Mouse (Mus musculus) gastrocnemius, postnatal 4 days (tissue): Measurements from ENCODE around the gene Tlx2. TPM values are rescaled to one million over a fixed set of nuclear protein-coding genes. Genes with fewer than 3 reads are reported as not detected.
A peak's percentile ranks its signal among the peaks of the same experiment; 100 is the strongest.

Experiments
- DNase-seq, 2 experiments: peaks; one replicate each; pipeline ENCODE4 v3.0.0; 2021 to 2022; ENCODE audit warnings: low spot score in 2 of 2, mixed read lengths in 2 of 2
- total RNA-seq, 2 experiments: library from RNA; stranded (reverse); gene quantifications; 2 replicates each; pipeline ENCODE4 v1.2.3; 2021

Gene Tlx2
- total RNA-seq, 2 experiments from 2014 or later, result not detected

DNA sequence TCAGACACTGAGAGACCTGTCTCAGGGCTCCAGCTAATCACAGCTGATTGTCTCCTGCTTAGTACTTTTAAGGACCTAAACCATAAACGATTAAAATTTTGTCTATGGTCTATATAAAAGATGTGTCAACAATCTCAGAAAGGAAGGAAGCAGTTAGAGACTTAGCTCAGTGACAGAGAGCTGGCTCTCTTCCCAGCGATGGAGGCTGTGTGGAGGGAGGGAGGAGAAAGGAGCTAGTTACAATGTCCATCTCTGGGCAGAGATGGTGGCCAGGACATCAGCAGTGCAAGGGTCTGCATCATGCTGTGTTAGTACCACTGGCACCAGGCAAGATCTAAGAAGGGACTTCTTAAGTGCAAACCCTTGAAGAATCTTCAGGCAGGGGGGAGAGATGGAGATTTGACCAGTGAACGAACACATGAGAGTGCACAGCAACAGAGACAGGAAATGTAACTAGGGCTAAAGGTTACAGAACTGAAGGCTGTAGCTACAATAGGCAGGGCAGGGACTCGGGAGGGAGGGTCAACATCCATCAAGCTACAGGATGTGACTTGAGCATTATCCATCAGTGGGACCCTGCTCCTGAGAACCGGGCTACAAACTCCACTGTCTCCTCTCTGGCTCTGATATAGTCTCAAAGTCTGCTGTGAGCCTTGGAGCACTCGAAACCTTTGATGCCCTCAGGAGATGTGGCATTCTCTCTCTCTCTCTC is 22.5 kb upstream of the Tlx2 start:
- DNase-seq, result no peak

GRCm38 (mm10) chr6:83087926-83088260 is 17.8 kb upstream of the Tlx2 start:
- no peak for DNase-seq

GRCm38 (mm10) chr6:83087205-83087925 is 17.3 kb upstream of the Tlx2 start:
- DNase-seq, result peak in 1 of 2 experiments; percentile 25

DNA sequence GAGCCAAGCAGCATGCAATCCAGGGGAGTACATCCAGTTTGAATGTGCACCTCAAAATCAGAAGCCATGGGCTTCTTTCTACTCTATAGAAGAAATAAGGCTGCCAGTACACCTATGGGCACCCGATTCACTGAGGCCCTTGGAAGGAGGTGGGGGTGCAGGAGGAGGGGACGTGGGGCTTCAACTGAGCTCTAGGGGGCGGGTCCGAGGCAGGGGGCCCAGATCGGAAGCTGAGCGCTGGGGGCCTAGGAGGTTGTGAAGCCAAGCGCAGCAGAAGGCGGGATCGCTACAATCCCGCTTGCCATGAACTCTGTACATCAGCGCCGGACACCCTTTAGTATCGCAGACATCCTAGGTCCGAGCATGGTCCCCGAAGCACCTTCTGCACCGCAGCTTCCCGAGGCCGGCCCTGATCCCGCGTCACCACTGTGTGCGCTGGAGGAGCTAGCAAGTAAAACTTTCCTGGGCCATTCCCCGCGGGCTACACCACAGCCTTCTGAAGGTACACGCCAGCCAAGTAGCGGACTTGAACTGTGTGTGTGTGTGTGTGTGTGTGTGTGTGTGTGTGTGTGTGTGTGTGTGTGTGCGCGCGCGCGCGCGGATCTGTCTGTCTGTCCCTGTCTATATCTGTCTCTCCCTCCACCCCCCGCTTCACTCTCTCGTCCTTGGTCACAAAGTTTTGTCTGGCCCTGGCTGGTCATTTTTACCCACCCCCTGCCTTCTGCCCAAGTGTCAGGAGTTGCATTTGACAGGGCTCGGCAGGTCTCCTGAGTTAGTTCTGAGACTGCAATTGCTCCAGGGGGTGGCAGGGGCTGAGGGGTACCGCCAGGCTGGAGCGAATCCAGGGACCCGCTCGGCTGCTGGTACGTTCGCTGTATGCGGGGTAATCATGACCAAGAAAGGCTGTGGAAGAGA is 16.3 kb upstream of the Tlx2 start, which contains the start of gene Lbx2:
Lbx2 (plus strand) TSS at position 247 of the 915 bp plus-strand sequence.
- no peak for DNase-seq

GRCm38 (mm10) chr6:83084477-83084876 is 14.4 kb upstream of the Tlx2 start:
- DNase-seq, result no peak

- DNase-seq, result no peak
These were observed 13.4 kb upstream of the Tlx2 start for GRCm38 (mm10) chr6:83083497-83083896.

DNA sequence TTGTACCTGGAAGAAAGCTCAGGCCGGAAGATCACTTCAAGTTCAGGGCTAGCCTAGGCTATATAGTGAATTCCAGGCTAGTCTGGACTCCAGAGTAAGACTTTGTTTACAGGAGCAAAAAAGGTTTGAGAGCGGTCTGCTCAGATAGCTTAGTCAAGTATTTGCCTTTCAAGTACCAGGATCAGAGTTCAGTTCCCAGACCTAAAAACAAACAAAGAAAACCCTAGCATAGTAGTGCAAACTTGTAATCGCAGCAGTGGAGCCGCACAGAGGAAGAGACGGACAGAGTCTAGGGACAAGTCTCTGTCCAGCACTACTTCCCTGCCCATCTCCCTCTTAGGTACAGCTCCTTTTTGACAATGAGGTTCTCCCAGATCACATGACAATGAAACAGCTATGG is 10.1 kb upstream of the Tlx2 start:
- no peak for DNase-seq

- peak; percentile 96 to 99 for DNase-seq
These were observed 8.3 kb upstream of the Tlx2 start for GRCm38 (mm10) chr6:83078324-83078858.

- DNase-seq, result no peak
These were observed 7.7 kb upstream of the Tlx2 start, which contains the start of gene Pcgf1 for GRCm38 (mm10) chr6:83077630-83078323. Gene Pcgf1, plus strand, starts transcription at chr6:83077869.

DNA sequence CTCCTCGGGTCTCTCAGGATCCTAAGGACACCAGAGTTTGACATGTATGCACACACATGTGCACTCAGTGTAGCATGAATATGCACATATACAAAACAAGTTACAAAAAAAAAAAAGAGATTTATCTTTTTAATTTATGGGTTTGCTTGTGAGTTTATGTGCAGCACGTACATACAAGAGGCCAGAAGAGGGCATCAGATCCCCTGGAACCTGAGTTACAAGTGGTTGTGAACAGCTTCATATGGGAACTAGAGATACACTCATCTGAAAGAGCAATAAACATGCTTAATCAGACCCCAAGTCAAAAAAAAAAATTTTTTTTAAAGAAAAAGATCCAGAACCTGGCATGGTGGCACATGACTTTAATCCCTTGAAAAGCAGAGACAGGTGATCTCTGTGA is 4.9 kb upstream of the Tlx2 start:
- no peak for DNase-seq

- peak in 1 of 2 experiments; percentile 16 for DNase-seq
These were observed 1.1 kb upstream of the Tlx2 start for GRCm38 (mm10) chr6:83071220-83071619.

DNA sequence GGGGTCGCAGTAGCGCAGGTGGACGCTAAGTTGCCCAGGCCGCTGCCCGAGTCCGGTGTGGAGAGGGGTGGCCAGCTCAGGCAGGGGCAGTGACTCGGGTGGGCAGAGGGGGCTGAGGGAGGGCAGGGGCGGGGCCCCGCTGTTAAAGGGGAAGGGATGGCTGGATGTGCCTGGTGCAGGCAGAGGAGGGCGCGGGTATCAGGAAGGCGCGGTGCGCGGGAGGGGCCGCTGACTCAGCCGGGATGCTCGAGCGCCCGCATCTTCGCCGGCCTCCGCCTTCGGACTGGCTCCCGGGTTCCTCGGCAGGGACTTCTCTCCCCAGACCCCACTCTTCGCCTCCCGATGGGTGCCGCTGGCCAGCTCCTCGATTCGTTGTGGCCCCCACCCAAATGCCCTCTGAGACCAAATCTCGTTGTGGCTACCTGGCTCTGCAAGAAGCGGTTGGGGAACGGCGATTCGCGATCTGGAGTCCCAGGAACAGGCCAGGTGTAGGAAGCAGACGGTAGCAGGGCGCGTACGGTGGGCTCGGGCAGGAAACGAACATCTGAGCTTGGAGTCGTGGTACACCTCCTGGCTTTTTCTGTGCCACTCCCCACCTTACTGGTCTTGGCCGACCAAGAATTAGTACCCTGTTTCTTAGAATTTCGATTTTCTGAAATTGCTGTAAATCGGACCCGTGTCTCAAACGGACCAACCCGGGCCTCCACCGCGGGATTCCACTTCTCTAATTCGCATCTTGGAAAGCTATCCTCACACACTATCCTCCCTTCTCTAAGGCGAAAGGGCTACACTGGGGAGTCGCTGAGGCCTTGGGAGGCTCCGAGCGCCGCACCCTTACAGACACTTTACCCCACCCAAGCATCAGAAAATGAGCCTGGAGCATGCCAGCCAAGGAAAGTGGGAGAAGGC is 472 bp upstream of the Tlx2 start:
- peak in 1 of 2 experiments; percentile 35 for DNase-seq

DNA sequence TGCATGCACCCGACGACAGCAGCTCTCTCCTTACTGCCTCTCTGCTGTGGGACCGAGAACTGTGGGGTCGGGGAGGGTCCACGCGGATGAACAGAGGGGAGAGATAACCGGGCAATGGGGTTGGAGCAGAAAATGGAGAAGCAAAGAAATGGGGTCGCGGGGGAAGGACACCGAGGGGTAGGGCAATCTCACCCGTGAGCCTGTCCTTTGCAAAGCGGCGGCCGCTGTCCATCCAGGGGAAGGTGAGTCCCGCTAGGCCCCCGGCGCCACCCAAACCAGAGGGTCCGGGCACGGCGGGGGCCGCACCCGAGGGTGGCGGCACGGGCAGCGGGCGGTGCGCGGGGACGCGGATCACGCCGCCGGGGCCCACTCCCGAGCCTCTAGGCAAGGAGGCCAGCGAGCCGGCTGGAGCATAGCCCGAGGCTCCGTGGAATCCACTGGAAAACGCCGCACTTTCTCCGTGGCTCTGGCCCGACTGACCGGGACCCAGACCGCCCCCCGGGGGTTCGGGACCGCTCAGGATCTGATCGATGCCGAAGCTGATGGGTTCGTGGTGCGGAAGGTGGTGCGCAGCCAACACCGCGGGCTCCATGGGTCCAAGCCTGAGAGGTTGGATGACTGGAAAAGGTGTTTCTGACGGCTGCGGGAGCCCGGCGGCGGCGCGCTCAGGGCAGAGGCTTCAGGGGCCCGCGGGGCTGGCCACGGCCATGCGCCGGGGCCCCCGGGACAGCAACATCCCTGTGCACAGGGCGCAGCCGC is 426 bp downstream of the Tlx2 start:
- DNase-seq, result no peak

DNA sequence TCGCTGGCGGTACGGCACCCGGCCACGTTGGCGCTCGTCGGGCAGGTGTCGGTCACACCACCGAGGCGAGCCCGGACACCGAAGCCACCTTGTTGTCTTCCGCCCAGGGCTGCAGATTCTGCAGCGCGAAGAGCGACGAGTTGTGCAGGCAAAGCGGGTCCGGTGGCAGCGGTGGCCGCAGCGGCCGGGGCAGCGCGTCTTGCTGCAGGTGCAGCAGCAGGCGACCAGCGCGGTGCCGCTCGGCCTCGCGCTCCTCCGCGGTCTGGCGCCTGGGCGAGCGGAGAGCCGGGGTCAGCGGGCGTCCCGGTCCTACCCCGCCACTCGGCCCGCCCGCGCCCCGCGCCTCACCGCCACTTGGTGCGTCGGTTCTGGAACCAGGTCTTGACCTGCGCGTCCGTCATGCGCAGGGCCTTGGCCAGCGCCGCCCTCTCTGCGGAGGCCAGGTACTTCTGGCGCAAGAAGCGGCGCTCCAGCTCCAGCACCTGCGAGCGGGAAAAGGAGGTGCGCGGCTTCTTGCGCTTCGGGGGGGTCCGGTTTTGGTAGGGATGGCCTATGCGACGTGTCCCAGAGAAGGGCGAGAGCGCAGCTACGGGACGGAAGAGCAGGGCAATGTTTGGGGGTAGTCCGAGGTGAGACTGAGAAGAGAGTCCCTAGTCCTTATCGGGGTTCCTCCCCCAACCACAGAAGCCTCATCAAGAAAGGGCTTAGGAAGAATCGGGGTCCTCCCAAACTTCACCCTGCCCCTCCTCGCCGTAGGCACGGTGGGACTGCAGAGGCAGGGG is 1.2 kb downstream of the Tlx2 start:
- DNase-seq, result peak in 1 of 2 experiments; percentile 18

- DNase-seq, result no peak
These were observed 1.9 kb downstream of the Tlx2 start for GRCm38 (mm10) chr6:83068221-83068620.

- no peak for DNase-seq
These were observed 3.7 kb downstream of the Tlx2 start for GRCm38 (mm10) chr6:83066441-83066840.

GRCm38 (mm10) chr6:83065995-83066394 is 4.1 kb downstream of the Tlx2 start:
- no peak for DNase-seq

DNA sequence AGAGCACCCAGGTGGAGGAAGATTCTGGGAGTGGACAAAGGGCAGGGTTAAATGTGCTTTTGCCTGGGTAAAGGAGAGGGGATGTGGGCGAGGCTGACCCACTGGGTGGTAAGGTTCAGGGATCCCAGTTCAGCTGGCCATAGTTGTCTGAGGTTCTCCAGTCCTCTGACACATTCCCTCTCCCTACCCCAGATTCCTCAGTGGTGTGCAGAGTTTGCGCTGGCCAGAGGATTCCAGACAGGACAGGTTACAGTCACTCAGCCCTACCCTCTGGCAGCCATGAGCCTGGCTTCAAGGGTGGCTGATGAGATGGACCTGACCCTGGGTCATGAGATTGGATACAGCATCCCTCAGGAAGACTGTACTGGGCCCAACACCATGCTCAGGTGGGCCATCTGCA is 11.4 kb downstream of the Tlx2 start:
- DNase-seq, result no peak
